Mouse (Mus musculus): ENCODE measurements around the gene Ifi44. TPM values are rescaled to one million over a fixed set of nuclear protein-coding genes. Genes with fewer than 3 reads are reported as not detected.

Ifi44 gene
- total RNA-seq (2017), result 0.49 TPM in 1 of 3 replicates, not detected in the others

GRCm38 (mm10) chr3:151749737-151750136, at the start of gene Ifi44:
Gene Ifi44, minus strand, starts transcription at chr3:151749960.
- no peak for ATAC-seq (replicated peaks; ENCODE audit: insufficient number of reproducible peaks, low FRiP score, low TSS enrichment, poor library complexity, severe bottlenecking)

- ATAC-seq (replicated peaks; ENCODE audit: insufficient number of reproducible peaks, low FRiP score, low TSS enrichment, poor library complexity, severe bottlenecking), result no peak
Measured at GRCm38 (mm10) chr3:151788622-151789021, 38.9 kb upstream of the Ifi44 start.

DNA sequence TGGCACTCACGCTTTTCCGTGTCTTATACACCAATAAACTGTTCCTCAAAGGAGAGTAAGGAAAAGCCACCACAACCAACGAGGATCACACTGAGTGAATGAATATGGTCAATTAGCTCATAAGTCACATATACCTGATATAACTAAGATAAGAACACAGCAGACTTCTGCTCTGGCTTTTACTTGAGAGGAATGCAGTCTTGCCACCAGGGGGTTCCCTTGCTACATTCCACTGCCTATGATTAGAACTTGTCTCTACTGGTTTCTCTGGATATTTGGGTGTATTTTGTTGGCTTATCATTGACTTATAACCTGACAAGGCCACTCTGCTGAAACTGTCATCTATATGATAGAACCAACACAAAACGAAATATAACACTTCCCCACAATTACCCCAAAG, 25.3 kb upstream of the Ifi44 start:
- no peak for ATAC-seq (replicated peaks; ENCODE audit: insufficient number of reproducible peaks, low FRiP score, low TSS enrichment, poor library complexity, severe bottlenecking)

- no peak for ATAC-seq (replicated peaks; ENCODE audit: insufficient number of reproducible peaks, low FRiP score, low TSS enrichment, poor library complexity, severe bottlenecking)
Measured at GRCm38 (mm10) chr3:151771074-151771473, 21.3 kb upstream of the Ifi44 start.

GRCm38 (mm10) chr3:151748514-151748913, 1.2 kb downstream of the Ifi44 start:
- no peak for ATAC-seq (replicated peaks; ENCODE audit: insufficient number of reproducible peaks, low FRiP score, low TSS enrichment, poor library complexity, severe bottlenecking)

GRCm38 (mm10) chr3:151746058-151746457, 3.7 kb downstream of the Ifi44 start:
- ATAC-seq (replicated peaks; ENCODE audit: insufficient number of reproducible peaks, low FRiP score, low TSS enrichment, poor library complexity, severe bottlenecking), result no peak

DNA sequence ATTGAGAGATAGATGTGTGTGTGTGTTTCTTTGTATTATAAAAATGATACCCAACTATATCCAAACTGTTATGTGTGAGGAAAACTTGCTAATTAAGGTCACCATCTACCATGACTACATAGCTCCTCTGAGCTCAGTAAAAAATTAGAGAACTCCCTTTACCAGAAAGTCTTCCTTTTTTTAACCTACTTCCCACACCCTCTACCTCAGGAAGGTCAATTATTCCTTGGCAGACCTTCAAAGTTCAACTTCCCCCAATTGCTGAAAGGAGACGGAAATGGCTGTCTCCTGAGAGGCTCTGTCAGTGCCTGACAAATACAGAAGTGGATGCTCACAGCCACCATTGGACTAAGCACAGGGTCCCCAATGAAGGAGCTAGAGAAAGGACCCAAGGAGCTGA, 7.5 kb downstream of the Ifi44 start:
- no peak for ATAC-seq (replicated peaks; ENCODE audit: insufficient number of reproducible peaks, low FRiP score, low TSS enrichment, poor library complexity, severe bottlenecking)

DNA sequence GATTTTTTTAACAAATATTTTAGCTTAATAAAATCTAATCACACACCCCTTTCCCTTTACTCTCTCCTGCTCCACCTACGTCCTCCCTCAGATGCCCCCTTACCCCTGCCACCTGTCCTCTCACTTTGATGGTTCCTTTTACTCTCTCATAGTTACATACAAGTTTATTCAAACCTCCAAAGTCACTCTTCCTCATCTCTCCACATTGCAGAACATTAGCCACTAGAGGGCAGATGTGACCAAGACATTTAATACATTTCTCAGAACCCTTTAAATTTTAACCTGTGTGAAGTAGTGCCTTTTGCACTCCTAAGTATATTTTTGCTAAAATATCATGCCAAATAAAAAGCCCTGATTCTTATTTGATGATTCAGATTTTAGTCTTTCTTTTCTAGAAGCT, 33.5 kb downstream of the Ifi44 start:
- no peak for ATAC-seq (replicated peaks; ENCODE audit: insufficient number of reproducible peaks, low FRiP score, low TSS enrichment, poor library complexity, severe bottlenecking)

GRCm38 (mm10) chr3:151707335-151707734, 42.4 kb downstream of the Ifi44 start:
- no peak for ATAC-seq (replicated peaks; ENCODE audit: insufficient number of reproducible peaks, low FRiP score, low TSS enrichment, poor library complexity, severe bottlenecking)

Other genes with a start within 250 kb of the Ifi44 start
- not detected in 3 replicates for gene Ifi44l, start 12.9 kb upstream of the Ifi44 start, total RNA-seq (2017)
- gene Ptgfr, start 87.7 kb upstream of the Ifi44 start, total RNA-seq (2017), result not detected in 3 replicates